Mouse (Mus musculus) right cerebral cortex, postnatal 36 days (tissue): ENCODE measurements around the gene Uck2.
A peak's percentile ranks its signal among the peaks of the same experiment; 100 is the strongest.

Source experiments
- DNase-seq, 2 experiments: peaks; one replicate each; pipeline ENCODE4 v3.0.0; 2022; ENCODE audit warnings: low spot score in 2 of 2, mixed read lengths in 1 of 2

Uck2 gene

DNA sequence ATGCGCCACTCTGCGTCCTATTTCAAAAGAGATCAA, at the start of gene Uck2:
Uck2 (minus strand) TSS at position 1 of the 36 bp plus-strand sequence.
- DNase-seq = no peak

DNA sequence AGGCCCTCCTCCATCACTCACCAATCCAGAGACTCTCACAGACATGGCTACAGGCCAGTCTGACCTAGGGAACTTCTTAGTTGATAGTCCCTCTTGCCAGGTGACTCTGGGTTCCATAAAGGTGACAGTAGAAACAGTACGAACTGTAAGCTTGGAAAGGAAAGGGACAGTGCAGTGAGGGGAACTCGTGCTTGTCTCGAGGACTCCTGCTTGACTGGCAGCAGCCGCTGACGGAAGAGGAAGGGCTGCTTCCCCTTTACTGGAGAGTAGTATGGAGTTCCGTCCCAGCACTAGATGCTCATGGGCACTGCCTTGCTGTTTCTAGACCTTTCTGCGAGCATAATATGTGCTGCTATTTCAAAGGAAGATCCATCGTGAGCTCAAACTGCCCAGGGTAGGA, 46.0 kb upstream of the Uck2 start:
- DNase-seq = no peak

DNA sequence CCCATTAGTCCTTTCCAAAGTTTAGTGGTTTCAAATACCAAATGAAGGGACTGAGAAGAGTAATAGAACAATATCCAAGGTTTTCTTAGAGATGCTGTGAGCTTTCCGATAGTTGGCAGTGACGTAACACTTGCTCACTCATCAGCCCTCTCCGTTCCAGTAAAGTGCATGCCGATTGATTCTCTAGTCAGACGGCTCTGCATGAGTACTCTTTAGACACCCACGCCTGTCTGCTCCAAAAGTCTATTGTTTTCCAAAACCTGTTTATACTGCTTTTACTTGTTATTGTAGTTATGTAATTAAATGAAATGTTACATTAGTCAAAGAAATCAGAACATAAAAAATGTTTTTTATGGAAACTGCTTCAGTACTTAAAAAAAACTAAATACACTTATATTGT, 43.7 kb upstream of the Uck2 start:
- no peak for DNase-seq

DNA sequence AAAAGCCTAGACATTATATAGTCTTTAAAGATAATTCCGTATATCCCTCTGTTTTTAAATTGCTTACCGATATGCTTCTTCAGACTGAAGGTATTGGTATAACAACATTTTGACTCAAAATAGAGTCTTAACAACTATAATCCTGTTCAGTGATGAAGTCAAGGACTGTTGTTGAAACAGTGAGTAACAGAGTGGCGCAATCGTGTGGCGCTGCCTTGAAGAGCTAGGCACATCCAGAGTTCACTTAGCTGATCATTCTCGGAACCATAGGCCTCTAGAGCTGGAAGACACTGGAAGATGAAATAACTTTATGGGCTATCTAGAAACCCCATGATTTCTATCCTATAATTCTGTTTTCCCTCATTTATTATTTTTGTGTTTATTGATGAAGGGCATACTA, 36.6 kb upstream of the Uck2 start:
- no peak for DNase-seq

DNA sequence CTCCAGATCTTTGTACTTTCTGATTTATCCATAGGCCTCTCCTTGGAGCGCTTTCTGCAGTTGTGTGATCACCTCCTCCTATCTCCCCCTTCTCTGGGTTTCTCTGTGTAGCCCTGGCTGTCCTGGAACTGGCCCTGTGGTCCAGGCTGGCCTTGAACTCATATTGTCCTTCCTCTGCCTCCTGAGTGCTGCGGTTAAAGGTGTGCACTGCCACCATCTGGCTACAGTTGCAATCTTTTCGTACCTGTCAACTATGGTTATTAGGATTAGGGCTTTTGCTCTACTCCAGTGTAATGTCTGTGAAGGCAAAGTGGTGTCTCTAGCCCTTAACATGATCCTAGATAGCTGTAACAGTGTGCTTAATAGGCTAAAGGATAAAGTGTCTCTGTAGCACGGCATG, 28.1 kb upstream of the Uck2 start:
- no peak for DNase-seq

DNA sequence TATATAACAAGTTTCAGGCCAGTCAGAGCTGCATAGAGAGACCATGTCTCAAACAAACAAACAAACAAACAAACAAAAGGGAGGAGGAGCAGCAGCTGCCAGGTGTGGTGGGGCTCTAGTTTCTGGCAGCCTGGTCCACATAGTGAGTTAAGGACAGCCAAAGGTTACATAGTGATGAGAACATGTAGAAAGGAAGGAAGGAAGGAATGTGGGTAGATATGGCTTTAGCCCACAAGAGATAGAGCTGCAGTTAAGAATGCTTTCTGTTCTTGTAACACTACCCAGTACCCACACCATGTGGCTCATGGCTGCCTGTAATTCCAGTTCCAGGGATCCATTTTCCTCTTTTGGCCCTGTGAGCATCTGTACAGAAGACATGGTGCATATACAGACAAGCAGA, 27.2 kb upstream of the Uck2 start:
- no peak for DNase-seq

DNA sequence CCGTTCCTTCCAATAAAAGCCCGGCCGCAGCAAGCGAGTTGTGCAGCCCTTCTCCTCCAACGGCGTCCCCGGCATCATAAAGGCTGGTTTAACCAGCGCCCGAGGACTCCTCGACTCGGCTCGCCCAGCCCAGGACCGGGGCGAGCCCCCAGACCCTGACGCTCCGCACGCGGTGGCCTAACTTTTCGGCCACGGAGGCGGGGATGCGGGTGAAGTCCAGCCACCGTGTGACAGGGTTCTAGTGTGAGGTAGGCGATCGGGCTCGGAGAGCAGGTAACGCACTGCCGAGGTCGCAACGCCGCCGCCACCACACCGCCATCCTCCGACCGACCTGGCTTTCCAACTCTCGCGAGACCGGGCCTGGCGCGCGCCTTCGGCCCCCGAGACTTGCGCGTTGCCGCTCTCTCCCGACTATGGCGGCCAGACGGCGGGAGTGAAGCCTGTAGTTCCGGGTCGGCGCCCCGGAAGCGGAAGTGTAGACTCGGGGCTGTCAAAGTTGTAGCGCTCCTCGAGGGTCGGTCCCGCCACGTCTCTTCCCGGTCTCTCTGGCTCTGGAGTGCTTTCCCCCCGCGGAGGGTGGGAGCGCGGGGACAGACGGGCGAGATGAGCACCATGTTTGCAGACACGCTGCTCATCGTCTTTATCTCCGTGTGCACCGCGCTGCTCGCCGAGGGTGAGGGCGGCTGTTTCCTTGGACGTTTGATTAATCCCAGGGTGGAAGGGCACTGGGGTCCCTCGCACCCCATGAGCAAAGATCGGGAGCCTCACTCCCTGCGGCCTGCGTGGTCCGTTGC, 23.3 kb upstream of the Uck2 start, which contains the start of gene Tmco1:
Tmco1 (plus strand) TSS at position 118 of the 794 bp plus-strand sequence.
- peak; percentile 95 to 96 for DNase-seq

DNA sequence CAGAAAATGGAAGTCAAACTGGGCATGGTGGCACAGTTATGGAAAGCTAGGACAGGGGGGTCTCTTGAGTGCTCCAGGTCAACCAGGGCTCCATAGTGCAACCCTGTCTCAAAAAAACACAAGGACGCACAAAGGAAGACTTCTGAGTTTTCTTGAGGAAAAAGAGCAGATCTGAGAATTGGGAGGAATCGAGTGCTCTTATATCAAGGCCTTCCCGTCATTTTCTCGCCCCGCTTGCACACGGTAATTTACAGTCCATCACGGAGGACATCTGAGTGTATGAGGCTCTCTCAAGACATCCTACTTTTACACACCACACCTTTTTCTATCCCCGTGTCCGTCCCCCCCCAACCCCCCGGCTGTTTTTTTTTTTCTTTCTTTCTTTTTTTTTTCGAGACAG, 22.6 kb upstream of the Uck2 start:
- no peak for DNase-seq

DNA sequence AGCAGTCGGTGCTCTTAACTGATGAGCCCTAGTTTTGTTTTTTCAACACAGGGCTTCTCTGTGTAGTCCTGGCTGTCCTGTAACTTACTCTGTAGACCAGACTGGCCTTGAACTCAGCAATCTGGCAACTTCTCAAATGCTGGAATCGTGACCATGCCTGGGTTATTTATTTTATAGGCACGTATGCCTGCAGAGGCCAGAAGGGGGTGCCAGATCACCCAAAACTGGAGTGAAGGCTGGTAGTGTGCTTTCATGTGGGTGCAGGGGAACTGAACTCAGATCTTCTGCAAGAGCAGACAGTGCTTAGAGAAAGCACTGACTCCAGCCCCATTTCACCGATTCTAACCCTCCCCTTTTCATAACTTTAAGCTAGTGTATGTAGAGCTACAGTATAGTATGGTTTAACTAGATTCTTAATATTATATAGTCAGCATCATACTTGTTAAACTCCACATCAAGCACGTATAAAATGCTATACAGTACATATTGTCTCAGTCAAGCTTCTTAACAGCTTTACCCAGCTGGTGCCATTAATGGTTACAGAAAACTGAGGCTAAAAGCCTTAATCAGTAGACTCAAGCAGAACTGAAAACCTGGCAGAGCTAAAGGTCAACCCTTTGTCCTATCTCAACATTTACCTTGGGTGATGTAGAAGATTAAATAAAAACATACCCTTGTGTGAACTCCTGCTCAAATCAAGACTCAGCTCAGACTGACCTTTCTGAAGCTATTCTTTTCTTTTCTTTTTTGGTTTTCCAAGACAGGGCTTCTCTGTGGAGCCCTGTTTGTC, 21.5 kb upstream of the Uck2 start:
- no peak for DNase-seq

DNA sequence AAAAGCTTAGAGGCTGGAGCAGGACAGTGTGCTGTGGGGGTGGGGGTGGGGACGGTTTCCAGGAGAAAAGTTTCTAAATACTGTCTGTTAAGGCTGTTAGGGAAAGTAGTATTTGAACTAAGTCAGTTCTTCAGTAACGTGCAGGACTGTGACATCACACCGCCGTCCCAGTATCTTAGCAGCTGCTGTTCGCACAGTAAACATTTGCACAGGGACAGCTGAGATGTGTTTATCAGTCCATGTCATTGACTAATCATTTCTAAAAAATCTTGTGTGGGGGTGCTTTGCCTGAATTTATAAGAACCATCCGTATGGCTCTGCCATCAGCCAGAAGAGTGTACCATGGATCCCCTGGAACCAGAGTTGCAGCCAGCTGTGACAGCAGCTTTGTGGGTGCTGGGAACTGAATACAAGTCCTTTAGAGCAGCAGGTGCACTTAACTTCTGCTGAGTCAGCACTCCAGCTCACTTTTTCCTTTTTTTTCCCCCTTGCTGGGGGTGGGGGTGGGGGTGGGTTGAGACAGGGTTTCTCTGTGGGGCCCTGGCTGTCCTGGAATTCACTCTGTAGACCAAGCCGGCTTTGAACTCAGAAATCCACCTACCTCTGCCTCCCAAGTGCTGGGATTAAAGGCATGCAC, 20.5 kb upstream of the Uck2 start:
- DNase-seq = no peak

DNA sequence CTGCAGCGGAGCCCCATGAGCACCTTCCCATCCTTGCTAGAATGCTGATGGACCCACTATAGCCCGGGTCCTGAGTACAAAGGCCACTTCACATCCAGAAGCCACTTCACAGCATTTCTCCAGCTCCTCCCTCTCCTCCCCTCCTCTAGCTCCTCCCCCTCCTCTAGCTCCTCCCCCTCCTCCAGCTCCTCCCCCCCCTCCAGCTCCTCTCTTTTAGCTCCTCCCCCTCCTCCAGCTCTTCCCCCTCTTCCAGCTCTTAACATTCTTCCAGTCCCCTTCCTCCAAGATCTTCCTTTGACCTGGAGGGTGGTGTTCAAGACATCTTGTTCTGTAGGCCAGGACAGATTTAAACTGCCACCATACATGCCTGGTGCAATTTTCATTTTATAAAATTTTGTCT, 15.0 kb upstream of the Uck2 start:
- no peak for DNase-seq

DNA sequence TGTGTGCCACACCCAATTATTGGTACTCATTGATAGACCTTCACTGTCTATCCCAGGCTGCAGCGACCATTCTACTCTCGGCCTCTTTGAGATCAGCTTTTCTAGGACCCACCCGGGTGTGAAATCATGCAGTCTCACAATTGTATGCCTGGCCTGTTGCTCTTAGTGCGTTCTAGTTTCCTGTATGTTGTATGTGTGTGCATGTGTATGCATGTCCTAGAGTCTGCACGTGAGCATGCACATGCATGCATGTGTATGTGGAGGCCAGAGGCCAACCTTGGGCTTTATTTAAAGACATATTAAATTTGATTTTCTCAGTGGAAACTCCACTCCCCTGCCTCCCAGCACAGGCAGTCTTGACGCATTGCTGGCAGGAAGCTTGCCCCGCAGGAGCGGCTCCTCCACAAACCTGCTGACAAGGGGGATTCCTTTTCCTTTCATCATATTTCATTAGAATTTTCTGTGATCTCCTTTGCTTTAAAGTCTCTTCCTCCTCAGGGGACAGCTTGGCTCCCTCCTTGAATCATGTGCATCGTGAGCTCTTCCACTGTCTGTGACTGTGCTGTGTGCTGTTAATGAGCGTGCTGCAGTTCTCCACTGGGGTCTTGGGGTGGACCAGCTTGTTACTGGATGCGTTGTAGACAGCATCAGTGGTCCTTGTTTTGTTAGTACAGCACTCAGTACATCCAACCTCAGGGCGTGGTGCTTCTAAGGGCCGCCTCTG, 10.7 kb upstream of the Uck2 start:
- no peak for DNase-seq

DNA sequence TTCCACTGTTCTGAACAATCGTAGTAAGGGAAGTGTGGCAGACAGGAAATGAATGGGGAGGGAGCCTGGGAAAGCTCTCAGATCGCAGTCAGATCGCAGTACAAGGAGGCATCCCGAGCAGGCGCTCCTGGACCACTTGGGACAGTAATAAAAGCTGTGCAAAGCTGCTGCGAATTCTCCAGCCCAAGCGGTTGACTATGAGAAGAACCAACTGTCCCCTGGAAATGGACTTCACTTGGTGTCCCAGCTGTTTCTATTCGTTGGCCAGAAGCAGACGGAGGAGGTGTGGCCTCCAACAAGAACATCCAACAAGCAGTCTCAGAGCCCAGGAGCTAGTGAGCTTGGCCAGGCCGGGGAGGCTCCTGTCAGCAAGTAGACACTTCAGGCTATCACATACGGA, 7.3 kb upstream of the Uck2 start:
- DNase-seq = no peak

DNA sequence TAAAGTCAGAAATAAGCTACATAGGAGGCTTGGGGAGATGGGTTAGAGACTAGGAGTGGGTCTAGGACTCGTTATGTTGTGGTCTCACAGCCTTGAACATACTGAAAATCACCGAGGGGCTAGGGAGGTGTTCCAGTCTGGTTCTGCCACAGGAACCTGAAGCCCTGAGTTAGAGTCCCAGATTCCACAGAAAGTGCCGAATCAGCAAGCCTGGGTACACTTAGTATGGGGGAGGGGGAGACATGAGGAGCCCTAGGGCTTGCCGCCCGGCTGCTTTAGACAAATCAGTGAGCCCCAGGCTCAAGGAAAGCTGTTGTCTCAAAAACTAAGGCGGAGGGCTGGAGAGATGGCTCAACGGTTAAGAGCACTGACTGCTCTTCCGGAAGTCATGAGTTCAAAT, 6.5 kb upstream of the Uck2 start:
- no peak for DNase-seq

DNA sequence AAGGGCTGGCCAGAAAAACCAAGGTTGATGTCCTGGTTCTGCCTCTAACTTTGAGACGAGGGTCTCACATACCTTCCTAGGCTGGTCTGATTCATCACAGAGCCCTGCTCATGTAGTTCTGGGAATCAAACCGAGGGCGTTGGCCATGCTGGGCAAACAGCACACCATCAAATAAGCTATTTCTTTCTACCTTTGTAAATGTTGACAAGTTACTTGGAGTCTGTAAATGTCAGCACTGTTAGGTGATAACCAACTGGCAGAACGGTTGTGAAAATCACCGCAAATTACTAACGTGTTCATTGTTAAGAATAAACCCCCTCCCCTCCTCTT, 5.1 kb upstream of the Uck2 start:
- no peak for DNase-seq

DNA sequence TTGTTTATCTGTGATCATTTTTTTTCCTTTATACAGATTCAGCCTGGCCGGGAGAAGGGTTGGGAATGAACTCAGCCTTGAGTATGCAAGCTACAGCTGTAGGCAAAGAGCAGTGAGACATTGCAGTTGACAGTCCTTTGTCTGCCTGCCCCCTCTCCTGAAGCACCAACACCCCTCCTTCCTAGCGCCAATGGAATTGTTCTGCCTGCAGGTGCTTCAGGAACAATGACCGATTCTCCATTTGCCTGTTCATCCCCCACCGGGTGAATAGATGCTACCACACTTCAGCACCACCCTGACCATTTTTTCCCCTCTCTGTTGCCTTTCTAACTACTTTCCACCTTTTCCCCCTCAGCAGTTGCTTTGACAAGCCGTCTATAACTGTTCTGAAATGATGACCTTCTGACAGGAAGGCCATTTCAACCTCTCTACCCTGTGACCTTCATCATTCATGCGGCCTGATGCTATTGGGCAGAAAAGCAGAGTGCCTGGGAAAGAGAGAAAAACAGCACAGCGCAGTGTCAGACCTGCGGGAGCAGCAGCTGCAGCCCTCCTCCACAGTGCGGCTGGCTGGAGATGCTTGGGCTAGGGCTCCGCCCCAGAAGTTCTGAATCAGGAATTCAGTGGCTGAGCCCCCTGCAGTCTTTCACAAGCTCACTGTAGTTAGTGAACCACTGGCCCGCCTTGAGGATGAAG, 4.6 kb upstream of the Uck2 start:
- no peak for DNase-seq

DNA sequence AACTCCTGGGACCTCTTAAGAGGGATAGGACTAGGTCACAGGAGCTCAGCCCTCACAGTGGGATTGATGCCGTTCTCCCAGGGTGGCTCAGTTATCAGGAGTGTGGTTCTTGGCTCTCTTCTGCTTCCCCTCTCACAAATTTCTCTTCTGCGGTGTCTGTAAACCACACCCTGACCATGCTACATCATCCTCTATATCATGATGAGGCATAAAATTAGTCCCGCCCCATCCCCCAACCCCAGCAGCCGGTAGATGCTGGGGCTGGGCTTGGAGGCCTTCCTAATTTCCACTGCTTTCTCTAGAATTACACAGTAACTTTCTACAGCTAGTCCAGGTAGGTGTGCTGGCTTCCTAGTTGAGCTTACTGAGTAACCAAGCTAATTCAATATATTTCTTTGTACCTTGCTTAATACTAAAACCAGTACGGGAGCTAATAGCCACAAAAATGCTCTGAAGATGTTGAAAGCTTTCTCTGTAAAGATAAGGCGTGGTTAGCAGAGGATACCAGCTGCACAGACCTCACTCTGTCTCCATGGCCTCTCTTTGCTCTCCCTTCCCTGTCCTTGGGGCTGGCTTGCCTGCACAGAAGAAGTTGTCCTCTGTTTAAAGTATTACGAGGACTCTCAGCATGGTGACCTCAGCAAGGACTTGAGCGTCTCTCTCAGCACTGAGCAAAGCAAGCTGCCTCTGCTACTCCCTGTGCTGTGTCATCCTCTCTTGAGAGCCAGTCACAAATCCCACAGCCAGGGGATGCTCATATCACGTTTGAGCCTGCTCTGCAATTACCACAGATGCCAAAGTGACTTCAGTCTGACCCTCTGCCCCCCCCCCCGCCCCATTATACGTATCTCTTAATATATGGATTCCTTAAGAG, 3.8 kb upstream of the Uck2 start:
- DNase-seq = no peak

DNA sequence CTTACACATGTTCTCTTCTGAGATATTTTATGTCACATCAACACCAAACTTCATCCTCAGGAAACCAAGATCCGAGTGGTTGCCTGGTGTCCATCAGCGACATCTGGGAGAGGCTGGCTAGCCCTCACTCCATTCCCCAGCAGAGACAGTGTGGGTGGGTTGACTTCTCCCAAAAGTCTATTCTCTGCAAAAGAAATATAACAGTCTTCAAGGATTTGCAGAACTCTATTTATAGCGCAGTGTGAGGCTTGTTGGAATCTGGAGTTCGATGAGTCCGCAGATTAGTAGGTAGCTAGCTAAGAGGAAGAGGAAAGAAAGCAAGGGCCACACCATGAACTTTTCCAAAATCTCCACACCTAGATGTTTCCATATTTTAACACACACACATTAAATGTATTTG, 2.0 kb upstream of the Uck2 start:
- DNase-seq = no peak

DNA sequence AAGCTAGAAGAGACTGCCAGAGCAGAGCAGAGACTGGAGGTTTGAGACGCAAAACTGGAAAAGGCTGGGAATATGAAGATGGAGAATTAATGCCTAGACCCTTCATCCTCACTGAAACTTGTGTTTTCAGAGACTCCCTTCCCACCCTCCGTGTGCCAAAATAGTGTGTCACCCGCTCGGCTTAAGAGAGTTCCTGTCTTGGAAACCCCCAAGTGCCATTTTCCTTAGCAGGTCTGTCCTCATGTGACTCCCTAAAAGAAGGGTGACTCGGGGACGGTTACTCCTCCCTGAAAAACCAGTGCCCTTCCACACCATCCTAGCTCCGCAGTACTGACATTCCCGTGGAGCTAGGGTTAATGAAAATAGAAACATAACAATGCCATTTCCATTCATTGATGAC, 236 bp upstream of the Uck2 start:
- DNase-seq = no peak

DNA sequence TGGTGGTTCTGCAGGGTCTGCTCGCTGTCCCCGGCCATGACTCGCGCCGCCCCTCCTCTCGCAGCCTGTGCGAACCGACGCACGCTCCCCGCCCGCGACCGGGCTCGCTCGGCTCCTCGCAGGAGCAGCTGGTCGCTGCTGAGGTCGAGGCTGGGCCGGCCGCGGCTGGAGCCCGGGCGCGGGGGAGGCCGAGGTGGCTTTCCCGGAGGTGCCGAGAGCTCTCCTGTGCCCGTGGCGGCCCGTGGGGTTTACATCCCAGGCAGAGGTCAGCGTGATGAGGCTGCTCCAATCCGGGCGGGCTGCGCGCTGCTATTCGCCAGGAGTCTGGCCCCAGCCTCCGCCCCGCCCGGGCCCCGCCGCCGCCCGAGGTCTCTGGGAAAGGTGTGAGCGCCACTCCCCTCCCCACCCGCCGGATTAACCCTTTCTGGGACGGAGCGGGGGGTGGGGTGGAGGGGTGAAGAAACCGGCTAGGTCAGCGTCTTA, 242 bp downstream of the Uck2 start:
- peak; percentile 76 to 83 for DNase-seq

DNA sequence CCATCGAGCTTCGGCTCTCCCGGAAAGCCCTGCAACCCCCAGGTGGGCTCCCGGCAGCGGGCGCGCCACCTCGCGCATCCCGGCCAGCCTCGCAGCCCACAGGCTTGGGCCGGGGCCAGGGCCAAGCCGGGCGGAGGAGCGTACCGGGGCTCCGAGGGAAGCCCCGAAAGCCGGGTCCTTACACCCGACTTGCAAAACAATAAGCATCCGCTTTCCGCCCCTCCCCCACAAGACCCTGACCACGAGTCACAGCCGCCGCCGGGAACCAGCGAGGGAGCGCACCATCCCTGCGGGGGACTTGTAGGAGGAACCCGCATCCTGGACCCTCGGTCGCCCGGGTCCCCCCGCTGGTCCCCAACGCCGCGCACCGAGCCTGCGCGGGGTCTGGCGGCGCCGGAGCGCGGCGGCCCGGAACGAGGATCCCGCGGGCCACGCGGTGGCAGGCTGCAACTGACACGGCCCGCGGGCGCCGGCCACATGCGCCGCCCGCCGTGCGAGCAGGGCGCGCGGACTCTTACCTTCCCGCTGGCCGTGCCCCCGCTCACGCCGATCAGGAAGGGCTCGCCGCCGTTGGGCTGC, 773 bp downstream of the Uck2 start:
- DNase-seq = peak; percentile 32
